Mouse (Mus musculus) heart, postnatal 0 days (tissue): ENCODE measurements around the gene Ddx39b. TPM values are rescaled to one million over a fixed set of nuclear protein-coding genes. Genes with fewer than 3 reads are reported as not detected.

ENCODE experiments used
- ATAC-seq: fragments of 200-750 bp; cut with Nextera tagmentation; 2 replicates; pipeline ENCODE4 v1.8.0; 2017; ENCODE audit warnings: low read depth, moderate number of reproducible peaks, moderate library complexity; ENCODE audit not compliant: insufficient read depth
- DNase-seq: peaks from one replicate; pipeline ENCODE4 v3.0.0-alpha.2; 2016; ENCODE audit warnings: low spot score
- H3K27ac ChIP-seq: fragments of 300-500 bp; sonication (generic); 2 replicates; pipeline ENCODE4 v1.5.1; 2014; ENCODE audit warnings: low read depth, mild to moderate bottlenecking
- H3K27me3 ChIP-seq: fragments of 300-500 bp; sonication (generic); 2 replicates; pipeline ENCODE4 v1.6.1; 2014; ENCODE audit warnings: low read length, mixed read lengths; ENCODE audit not compliant: control insufficient read depth, insufficient read depth
- H3K36me3 ChIP-seq: fragments of 300-500 bp; sonication (generic); replicated peaks from 2 replicates; pipeline ENCODE4 v1.6.1; 2014; ENCODE audit warnings: low read length, mixed read lengths; ENCODE audit not compliant: control insufficient read depth, insufficient read depth
- H3K4me1 ChIP-seq: fragments of 300-500 bp; sonication (generic); 2 replicates; pipeline ENCODE4 v1.6.1; 2014; ENCODE audit warnings: antibody characterized with exemption; ENCODE audit not compliant: control insufficient read depth, insufficient read depth
- H3K4me2 ChIP-seq: fragments of 300-500 bp; sonication (generic); 2 replicates; pipeline ENCODE4 v1.6.1; 2014; ENCODE audit warnings: low read depth, mild to moderate bottlenecking, low read length, moderate library complexity
- H3K4me3 ChIP-seq: fragments of 300-500 bp; sonication (generic); 2 replicates; pipeline ENCODE4 v1.5.1; 2014; ENCODE audit warnings: low read depth, low read length
- H3K9ac ChIP-seq: fragments of 300-500 bp; sonication (generic); replicated peaks from 2 replicates; pipeline ENCODE4 v1.6.1; 2014; ENCODE audit warnings: low read depth, low read length, mixed read lengths
- H3K9me3 ChIP-seq: fragments of 300-500 bp; sonication (generic); replicated peaks from 2 replicates; pipeline ENCODE4 v1.6.1; 2016; ENCODE audit warnings: low read length; ENCODE audit not compliant: control insufficient read depth
- CTCF ChIP-seq: IDR thresholded peaks from 2 replicates; pipeline ENCODE4 v1.5.1; 2016; ENCODE audit warnings: antibody characterized with exemption, control low read depth, low read depth
- EP300 ChIP-seq: IDR thresholded peaks from 2 replicates; pipeline ENCODE4 v1.6.1; 2016; ENCODE audit warnings: antibody characterized with exemption, low read depth
- WGBS: fragments of 180-500 bp; shearing (Covaris S2); extraction: QIAGEN DNeasy Blood & Tissue Kit; methylation state at CpG from one replicate; pipeline ENCODE4 v1.1.7; 2014; 5-methylcytosine and 5-hydroxymethylcytosine counted together
- polyA plus RNA-seq: library from polyadenylated mRNA; unstranded; fragments of >200 nt; fragmentation: Nextera tagmentation; extraction: Ambion mirVana; gene quantifications from 2 replicates; pipeline ENCODE4 v1.2.1, GENCODE M21; 2015
- total RNA-seq: library from RNA; depleted of rRNA; stranded (reverse); fragments of >200 nt; gene quantifications from 2 replicates; pipeline ENCODE4 v1.2.3, GENCODE M21; 2014; ENCODE audit warnings: low replicate concordance

The Ddx39b gene
- total and polyA plus RNA-seq, 2 experiments from 2014 or later, result 131 to 162 TPM

DNA sequence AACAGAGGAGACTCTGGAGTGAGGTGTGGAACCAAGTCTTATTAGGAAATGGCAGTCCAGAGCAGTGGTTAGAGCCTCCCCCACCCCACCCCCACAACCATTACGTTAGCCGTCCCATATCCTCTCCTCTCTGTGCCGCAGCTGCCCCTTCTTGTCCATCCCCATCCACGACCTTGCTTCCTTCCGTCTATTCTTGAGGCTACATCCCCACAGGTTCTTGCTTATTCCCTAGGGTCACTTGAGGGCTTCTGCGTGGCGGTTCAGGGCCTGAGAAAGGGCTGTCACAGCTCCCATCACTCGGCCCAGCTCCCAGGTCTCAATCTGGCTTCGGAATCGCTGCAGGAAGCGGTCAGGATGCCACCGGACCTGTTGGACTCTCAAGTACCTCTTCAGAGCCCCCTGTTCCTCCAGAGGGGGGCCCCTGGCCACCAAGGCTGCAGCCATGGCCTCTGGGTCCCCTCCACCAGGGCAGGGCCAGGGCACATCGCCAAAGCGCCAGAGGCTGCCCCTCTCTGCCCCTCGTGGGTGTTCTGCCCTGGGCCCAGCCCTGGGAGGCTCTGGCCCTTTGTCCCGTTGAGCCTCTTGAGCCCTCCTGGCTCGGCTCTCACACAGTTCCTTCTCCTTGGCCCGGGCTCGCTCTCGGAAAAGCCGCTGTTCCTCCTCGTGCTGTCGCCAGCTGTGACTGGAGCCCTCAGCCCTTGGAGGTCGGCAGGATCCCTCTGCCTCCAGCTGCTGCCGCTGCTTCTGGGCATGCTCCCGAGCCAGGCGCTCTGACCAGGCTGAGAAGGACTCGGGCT lies 21.2 kb upstream of the Ddx39b start, which contains the start of gene Gm16181:
Gene Gm16181, plus strand, starts transcription at position 679 of the 797 bp plus-strand sequence.
- DNase-seq (no peak), ATAC-seq (no peak; the same call in 1 of the 2 replicates)
- TF ChIP-seq EP300 (no peak), CTCF (no peak)
- Histone ChIP-seq H3K9me3 (no peaks in the 10 kb centered on the region), H3K9ac (0 out of 2 replicates have a peak within 1 kb of the TSS, but pooled peaks have one; percentile 8), H3K27ac (peak within 1 kb of the TSS; percentile 84), H3K36me3 (0 out of 2 replicates have a peak, but pooled peaks cover 15% of the 10 kb centered on the region), H3K4me3 (no peak within 1 kb of the TSS), H3K4me2 (0 out of 2 replicates have a peak within 1 kb of the TSS, but pooled peaks have one; percentile 13), H3K27me3 (no peaks in the 10 kb centered on the region), H3K4me1 (peaks cover 9% of the 10 kb centered on the region; the same call in 1 of the 2 replicates)
- 55% methylated on average over 27 of the region's 28 CpGs for WGBS

DNA sequence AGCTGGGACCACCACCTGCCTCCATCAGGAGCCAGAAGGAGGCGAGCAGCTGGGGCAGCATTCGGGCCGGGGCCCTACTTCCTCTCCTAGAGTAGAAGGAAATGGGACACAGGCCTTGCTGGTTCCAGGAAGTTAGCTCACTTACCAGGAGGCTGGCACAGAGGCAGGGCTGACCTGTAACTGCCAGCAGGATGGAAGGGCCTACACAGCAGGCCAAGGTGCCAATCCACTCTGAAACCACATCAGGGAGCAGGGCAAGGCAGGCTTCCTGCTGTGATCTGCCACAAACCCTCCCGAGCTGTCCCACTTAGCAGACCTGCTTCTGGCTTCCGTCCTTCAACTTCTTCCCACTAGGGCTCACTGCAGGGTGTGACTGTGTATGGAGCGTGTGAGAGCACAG lies 19.2 kb upstream of the Ddx39b start:
- DNase-seq, result no peak
- H3K27ac ChIP-seq, result peak overlapping the region; percentile 63
- 63% methylated on average over 6 of the region's 6 CpGs for WGBS
- H3K9me3 ChIP-seq, result no peaks in the 10 kb centered on the region
- no peaks in the 10 kb centered on the region for H3K27me3 ChIP-seq
- H3K4me3 ChIP-seq, result no peak overlapping the region
- H3K36me3 ChIP-seq, result peaks cover 25% of the 10 kb centered on the region; the same call in 1 of the 2 replicates
- ATAC-seq, result no peak
- no peak for TF ChIP-seq CTCF
- no peak for TF ChIP-seq EP300
- H3K9ac ChIP-seq, result no peak overlapping the region
- H3K4me2 ChIP-seq, result no peak overlapping the region
- peaks cover 9% of the 10 kb centered on the region; the same call in 1 of the 2 replicates for H3K4me1 ChIP-seq

DNA sequence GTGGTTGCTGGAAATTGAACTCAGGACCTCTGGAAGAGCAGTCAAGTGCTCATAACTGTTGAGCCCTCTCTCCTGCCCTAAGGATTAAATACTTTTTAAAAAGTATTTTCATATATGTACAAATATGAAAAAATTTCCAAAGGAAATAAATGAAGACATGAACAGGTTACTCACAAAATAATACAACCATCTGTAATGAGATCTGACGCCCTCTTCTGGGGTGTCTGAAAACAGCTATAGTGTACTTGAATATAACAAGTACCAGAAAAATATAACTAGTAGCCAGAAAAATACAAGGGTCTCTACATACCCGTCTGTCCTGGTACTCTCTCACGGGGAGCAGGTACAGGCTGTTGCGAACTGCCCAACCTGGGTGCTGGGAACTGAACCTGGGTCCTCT lies 16.9 kb upstream of the Ddx39b start:
- no peak overlapping the region for H3K9ac ChIP-seq
- no peaks in the 10 kb centered on the region for H3K27me3 ChIP-seq
- H3K9me3 ChIP-seq, result no peaks in the 10 kb centered on the region
- 90% methylated on average over 4 of the region's 4 CpGs for WGBS
- peaks cover 44% of the 10 kb centered on the region for H3K36me3 ChIP-seq
- TF ChIP-seq CTCF (no peak), EP300 (no peak)
- no peak for DNase-seq
- no peak overlapping the region for H3K4me3 ChIP-seq
- no peak for ATAC-seq
- no peaks in the 10 kb centered on the region for H3K4me1 ChIP-seq
- no peak overlapping the region for H3K4me2 ChIP-seq
- no peak overlapping the region for H3K27ac ChIP-seq

DNA sequence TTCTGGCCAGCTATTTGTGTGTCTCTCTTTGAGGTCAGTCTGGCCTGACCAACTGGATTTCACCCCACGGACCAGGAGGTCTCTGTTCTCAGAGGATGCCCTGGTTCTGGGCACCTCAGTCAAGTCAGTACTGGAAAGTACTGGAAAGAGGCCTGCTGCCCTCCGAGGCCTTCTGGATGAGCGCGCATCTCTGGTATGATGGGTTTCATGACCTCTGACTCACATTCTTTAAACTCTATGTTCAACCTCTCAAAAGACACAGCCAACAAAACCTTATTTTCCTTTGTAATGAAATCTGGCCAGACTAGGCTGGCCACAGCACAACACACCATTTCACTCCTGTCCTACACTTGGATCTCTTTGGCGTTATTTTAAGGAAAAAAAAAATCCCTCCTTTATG lies 16.1 kb upstream of the Ddx39b start:
- no peak overlapping the region for H3K27ac ChIP-seq
- H3K4me2 ChIP-seq, result no peak overlapping the region
- ATAC-seq (no peak), DNase-seq (no peak)
- no peaks in the 10 kb centered on the region for H3K4me1 ChIP-seq
- 96% methylated on average over 5 of the region's 5 CpGs for WGBS
- H3K36me3 ChIP-seq, result peaks cover 44% of the 10 kb centered on the region
- no peaks in the 10 kb centered on the region for H3K27me3 ChIP-seq
- H3K9ac ChIP-seq, result no peak overlapping the region
- H3K9me3 ChIP-seq, result no peaks in the 10 kb centered on the region
- TF ChIP-seq CTCF (no peak), EP300 (no peak)
- H3K4me3 ChIP-seq, result no peak overlapping the region

DNA sequence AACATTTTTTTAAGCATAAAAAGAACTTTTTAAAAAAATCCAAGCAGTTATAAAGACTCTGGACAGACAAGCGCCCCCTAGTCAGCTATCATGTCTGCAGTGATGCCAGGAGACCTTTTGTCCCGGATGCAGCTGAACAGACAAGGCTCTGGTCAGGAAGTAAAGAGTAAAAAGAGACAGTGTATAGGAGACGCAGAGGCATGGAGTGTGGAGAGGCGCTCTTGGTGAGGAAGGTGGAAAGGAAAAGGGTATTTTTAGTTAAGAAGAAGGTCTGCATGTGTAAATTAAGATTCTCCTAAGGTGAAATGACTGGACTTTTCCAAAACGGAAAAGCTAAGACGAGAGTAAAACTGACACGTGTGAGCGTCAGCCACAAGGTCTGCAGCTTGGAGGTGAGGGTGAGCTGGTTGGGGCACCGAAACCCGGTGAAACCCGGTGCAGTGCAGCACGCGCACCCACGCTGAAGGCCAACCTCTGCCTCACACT lies 14.9 kb upstream of the Ddx39b start:
- no peaks in the 10 kb centered on the region for H3K9me3 ChIP-seq
- H3K4me3 ChIP-seq, result no peak overlapping the region
- H3K9ac ChIP-seq, result no peak overlapping the region; the same call in 1 of the 2 replicates
- H3K27ac ChIP-seq, result peak overlapping the region; percentile 34; the same call in 1 of the 2 replicates
- no peak for TF ChIP-seq EP300
- 0 out of 2 replicates have a peak, but pooled peaks have one; percentile 0 for TF ChIP-seq CTCF
- peaks cover 54% of the 10 kb centered on the region for H3K36me3 ChIP-seq
- WGBS, result 65% methylated on average over 14 of the region's 14 CpGs
- H3K27me3 ChIP-seq, result no peaks in the 10 kb centered on the region
- DNase-seq (no peak), ATAC-seq (no peak)
- no peaks in the 10 kb centered on the region for H3K4me1 ChIP-seq
- no peak overlapping the region for H3K4me2 ChIP-seq
